Mouse (Mus musculus) monocyte, adult 5-6 weeks (primary cell): ENCODE data around the gene Myl6. TPM values are rescaled to one million over a fixed set of nuclear protein-coding genes. Genes with fewer than 3 reads are reported as not detected.
A peak's percentile ranks its signal among the peaks of the same experiment; 100 is the strongest.
"Not testable (repeated sequence)": the region's sequence is repeated elsewhere in the genome, so short reads cannot be mapped to it uniquely, and the experiment has no call there.

Source experiments
- ATAC-seq: fragments of 153-309, 156-312 bp; replicated peaks from 2 replicates; pipeline ENCODE4 v1.8.0; 2017; ENCODE audit warnings: mild to moderate bottlenecking; ENCODE audit not compliant: low TSS enrichment, insufficient number of reproducible peaks, severe bottlenecking, poor library complexity, low FRiP score
- total RNA-seq: library from RNA; stranded (forward); fragments of 200-1000, 200-491, 200-594 nt; gene quantifications from 3 replicates; pipeline ENCODE4 v1.2.3, GENCODE M21; 2017

Myl6 gene
- total RNA-seq, 1 experiment from 2014 or later = 2,315 TPM

DNA sequence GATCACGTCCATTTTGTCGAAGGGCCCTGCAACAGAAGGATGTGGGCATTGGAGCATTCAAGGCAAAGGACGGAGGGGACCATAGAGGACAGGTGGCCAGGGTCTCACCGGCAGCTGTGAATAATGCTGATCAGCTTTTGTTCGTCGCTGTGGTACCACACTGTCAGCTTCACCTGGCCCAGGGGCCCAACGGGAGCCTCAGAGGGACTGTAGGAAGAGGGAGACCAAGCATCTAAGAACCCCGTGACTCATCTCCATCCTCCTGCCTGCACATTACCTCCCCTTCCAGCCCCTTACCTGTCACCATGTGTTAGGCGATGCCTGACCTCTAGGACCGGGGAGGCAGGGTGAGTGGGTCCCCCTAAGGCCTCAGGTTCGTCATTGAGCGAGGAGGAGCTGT lies 17.8 kb upstream of the Myl6 start:
- no peak for ATAC-seq

DNA sequence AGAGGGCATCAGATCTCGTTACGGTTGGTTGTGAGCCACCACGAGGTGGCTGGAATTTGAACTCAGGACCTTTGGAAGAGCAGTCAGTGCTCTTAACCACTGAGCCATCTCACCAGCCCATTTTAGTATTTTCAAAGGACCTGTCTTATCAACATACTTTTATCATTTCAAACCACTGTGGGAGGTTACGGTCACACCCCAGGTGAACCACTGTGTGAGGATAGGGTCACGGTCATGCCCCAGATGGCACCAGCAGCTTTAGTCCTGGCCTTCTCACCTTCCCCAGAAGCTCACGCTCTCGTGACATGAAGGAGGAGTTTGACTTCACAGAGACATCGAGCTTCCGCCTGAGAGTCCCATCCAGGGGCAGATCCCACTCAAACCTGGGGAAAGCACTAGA lies 17.2 kb upstream of the Myl6 start:
- ATAC-seq = no peak

DNA sequence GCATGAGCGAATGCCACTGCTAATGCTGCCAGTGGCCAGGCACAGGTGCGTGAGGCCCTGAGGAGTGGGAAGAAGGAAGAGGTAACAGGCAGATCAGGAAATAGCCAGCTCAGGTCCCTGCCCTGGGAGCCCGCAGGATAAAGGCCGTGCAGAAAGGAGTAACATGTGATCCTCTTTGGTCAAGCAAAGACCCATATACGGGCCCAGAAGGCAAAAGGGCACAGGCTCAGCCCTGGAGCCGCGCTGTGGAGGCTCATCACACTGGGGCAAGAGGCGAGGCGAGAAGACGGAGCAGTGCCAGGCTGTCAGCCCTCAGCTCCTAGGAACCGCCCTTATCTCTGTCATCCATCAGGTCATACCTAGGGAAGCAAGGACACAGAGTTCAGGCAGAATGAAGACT lies 16.4 kb upstream of the Myl6 start:
- ATAC-seq = no peak

DNA sequence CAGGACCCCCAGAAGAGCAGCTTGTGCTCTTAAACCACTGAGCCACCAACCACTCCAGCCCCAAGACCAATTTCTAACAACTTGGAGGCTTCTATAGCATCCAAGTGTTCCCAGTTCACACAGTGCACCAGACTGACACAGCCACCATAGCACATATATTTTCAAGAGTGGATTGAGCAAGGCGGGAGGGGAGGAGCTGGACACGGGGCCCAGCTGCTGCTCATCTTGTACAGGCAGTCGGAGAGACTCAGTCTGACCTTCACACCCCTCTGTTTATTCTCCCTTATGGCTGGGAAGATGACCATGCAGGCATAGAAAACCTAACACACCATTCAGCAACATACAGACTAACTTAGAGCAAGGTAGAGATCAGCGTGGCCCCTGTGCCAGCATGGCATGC lies 15.9 kb upstream of the Myl6 start:
- no peak for ATAC-seq

DNA sequence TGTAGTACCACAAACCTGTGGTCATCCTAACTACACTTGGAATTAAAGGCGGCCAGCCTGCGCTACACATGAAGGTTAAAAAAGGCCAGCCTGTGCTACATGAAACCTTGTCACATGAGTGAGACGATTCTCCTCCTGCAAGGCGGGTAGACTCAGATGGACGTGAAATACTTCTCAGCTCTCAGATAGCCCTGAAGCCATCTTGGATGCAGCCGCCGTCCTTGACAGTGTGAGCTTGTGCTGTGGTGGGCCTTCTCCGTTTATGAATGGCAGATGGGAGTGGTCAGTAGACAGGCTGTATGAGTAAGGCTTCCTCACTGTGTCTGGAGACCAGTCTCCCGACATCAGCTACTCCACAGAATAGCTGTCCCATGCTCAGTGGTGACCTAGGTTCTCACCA lies 15.3 kb upstream of the Myl6 start:
- no peak for ATAC-seq

DNA sequence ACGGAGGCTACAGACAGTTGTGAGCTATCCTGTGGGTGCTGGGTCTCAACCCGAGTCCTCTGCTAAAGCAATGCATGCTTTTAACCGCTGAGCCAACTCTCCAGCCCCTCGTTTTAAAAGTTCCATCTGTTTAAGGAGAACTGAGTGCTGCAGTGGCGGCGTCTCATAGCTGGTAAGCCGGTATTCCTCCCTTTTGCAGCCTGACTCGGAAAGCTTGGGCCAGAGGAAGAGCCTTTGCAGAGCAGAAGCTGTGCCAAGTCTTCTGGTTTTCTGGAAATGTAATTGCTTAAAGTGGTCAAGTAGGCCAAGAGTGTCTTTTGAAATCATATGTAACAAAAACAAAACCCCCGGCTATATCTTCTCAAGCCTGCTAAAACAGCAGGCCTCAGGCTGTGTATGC lies 14.3 kb upstream of the Myl6 start:
- no peak for ATAC-seq

DNA sequence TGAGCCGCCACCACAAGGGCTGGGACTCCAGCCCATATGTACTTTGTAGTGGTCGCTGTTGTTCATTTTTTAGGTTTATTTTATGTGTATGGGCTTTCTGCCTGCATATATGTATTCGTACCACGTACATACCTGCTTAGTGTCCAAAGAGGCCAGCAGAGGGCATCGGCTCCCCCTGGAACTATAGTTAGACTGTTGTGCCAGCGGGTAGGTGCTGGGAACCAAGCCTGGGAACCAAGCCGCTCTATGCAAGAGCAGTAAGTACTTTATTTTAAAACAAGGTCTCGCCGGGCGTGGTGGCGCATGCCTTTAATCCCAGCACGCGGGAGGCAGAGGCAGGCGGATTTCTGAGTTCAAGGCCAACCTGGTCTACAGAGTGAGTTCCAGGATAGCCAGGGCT lies 12.0 kb upstream of the Myl6 start:
- no peak for ATAC-seq

DNA sequence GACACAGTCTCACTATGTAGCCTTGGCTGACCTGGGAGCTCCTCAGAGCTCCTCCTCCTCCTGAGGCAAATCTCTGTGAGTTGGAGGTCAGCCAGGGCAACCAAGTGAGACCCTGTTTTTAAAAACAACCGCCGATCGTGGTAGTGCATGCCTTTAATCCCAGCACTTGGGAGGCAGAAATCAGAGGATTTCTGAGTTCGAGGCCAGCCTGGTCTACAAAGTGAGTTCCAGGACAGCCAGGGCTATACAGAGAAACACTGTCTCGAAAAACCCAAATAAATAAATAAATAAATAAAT lies 11.4 kb upstream of the Myl6 start:
- ATAC-seq = not testable (repeated sequence)

DNA sequence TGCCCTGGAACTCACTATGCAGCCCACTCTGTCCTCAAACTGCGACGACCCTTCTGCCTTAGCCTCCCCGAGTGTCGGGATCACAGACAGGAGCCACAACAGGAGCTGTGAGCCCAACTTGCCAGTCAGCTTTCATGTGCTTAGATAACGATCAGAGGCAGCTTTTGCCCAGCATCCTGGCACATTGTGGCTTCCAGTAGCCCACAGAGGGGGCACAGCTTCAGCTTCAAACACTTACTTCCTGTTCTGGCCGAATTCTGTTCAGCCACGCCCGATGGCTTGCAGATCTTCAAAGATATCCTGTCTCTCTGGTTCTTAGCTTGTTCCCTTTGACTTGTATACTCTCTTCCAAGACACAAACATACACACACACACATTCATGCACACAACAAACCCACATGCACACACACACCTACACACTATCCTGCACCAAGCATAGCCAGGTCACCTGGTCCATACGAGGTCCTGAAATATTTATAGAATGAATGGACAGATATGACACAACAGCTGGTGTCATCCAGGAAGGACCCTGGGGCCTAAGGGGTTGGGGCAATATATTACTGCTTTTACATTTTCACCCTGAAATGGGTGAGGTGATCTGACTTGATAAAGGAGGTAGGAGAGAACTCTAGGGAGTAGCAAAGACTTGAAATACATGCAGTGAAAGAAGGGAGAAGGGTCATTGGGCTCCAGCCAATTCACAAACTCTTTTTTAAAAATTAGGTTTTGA lies 10.9 kb upstream of the Myl6 start:
- ATAC-seq = peak; percentile 90

DNA sequence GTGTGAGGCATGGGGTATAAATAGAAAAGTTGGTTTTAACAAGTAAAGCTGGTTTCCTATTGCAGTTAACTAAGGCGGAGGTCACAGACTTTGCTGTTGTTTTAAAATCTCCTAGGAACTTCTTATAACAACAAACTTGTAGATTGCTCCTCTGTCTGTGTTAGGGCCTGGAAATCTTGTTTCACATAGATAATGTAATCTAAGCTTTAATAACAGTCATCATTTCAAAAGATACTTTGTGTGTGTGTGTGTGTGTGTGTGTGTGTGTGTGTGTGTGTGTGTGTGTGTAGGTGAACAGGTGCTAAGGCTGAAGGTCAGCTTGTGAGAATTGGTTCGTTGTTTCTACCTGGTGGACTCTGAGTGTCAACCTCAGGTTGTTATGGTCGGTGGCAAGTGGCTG lies 10.1 kb upstream of the Myl6 start:
- no peak for ATAC-seq

DNA sequence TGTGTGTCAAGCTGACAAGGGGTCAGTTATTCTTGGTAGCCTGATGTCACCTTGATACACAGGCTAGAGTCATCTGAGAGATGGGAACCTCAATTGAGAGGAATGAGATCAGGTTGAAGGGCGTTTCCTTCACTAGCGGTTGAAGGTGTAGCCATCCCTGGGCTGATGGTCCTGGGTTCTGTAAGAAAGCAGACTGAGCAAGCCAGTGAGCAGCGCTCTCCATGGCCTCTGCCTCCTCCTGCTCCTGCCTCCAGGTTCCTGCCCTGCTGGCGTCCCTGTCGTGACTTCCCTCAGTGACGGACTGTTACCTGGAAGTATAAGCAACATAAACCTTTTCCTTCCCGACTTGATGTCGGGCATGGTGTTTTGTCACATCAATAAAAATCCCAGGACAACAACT lies 9.6 kb upstream of the Myl6 start:
- ATAC-seq = no peak

DNA sequence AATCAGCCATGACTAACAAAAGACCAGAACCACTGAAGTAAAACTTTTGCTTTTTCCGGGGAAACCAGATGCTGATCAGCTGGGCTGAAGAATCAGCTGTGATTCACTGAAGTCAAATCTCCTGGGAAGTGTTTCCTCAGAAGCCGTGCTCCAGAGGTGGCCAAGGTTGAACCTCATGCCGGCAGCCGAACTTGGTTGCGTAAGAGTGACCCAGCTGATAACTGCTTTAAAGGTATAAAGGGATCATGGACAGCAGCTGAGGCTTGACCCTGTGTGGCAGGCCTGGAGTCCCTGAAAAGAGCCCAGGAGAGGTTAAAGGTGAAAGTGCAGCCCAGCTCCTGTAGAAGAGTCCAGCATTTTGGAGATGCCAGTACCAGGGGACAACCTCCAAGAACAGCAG lies 8.4 kb upstream of the Myl6 start:
- ATAC-seq = no peak

DNA sequence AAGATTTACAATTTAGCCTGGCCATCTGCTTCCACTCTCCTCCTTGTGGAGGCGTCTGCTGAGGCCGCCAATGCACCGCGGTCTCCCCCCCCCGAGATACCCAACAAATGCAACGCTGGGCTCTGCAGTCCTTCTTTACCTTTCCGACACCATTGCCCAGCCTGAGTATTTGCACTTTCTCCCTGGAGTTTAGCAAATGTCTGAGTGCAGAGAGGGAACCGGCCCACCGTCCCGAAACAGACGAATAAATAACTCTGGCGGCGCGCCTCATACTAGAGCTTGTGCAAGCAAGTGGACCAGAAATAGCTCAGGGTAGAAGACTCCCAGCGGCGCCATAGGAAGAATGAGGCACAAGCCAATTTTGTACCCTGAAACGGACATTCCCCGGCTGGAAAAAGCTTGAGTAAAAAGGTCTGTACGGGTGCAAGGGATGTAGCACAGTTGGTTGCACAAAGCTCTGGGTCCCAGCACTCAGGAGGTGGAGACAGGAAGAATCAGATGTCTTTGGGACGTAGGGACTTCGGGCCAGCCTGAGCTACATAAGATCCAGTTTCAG lies 5.2 kb upstream of the Myl6 start:
- ATAC-seq = peak; percentile 3; the same call in 1 of the 2 replicates

DNA sequence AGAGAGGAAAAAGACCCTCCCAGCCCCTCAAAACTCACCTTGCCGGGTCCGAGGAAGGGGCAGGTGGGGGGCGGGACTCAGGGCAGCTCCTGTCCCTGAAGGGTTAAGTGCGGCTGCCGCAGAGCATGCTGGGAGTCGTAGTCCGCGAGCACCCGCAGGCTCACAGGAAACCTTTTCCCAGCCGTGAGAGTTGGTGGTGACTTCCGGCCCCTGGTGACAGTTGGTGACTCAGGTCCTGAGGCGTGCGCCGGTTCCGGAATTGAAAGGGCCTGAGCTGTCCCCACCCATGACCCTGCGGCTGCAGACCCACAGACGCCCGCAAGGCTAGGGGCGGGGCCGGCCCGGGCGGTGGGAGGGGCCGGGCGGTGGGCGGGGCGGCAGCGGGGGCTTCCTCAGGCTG lies 4.6 kb upstream of the Myl6 start, which contains the start of gene Myl6b:
TSS of gene Myl6b (minus strand) at position 96 of the 400 bp plus-strand sequence.
- ATAC-seq = peak; percentile 88

DNA sequence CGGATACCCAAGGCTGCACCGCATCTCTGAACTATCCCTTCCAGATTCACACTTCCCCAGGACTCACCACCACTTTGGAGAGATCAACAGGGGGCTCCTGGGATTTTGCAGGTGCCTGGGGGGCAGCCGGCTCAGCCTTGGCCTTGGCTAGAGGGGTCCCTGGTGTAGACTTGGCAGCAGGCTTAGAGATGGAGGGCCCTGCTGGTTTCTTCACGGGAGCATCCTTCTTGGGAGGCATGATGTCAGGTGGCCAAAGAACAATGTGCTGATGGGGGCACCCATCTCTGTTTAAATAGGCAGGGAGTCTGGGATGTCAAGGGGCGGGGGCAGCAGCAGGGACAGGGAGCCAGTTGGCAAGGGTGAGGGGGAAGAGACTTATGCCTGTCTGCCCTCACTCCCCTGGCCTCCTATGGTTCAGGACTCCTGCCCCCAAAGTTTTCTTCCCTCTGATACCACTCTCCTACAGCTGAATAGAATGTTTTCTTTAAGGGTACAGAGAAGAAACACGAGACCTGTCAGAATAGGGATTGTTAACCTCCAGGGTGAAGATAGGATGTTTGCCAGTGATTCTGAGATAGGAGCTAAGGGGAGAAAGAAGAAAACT lies 3.3 kb upstream of the Myl6 start:
- no peak for ATAC-seq

DNA sequence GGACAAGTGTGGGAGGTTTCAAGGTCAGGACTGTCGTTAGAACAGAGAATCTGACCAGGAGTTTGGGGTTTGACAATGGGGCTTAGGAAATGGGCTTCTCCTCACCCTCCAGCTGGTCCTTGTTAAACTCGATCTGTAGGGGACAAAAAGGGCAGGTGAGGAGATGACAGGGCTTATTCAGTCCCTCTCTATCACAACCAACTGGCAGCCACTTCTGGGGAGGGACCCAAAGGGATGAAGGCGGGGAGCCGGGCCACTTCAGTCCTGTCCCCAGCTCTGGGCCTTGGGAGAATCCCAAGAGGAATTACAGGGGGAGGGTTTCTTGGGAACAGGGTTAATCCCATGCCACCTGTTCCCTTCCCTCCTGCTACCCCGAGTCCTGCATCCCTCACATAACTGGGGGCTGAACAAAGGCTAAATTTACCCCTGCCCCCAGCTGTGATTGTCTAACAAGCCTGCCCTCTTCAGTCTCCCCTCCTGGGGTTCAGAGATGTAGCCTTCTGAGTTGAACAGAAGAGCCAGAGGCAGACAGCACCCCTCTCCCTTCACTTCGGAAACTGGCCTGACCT lies 2.6 kb upstream of the Myl6 start:
- ATAC-seq = no peak

DNA sequence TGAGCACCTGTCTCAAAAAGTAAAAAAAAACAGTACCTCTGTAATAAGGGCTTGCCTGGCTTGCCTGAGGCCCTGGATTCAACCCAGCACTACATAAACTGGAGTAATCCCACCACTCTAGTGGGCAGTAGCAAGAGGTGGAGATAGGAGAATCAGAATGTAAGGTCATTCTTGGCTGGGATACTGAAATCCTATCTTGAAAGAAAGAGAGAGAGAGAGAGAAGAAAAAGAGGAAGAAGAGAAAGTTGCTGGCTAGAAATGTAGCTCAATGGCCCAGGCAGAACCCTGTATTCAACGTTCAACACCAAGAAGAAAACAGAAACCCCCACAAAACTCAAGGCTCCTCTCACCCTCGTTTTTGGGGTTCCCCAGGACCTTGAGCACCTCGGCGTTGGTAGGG lies 2.0 kb upstream of the Myl6 start:
- no peak for ATAC-seq

DNA sequence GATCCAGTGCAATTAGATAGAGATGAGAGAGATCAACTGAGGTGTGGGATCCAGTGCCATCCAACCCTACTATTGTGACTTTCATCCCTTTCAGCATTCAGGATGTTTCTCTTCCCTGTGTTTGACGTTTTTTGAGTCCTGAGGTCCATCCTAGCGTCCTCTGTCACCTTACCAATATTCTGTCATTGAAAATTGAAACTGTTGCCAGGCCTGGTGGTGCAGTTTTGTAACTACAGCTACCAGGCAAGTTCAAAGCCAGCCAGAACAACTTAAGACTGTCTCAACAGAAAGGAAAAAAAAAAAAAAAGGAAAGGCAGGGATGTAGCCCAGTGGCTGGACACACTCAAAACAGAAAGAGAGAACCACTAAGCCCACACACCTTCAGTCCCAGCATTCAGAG lies 1.3 kb upstream of the Myl6 start:
- no peak for ATAC-seq

DNA sequence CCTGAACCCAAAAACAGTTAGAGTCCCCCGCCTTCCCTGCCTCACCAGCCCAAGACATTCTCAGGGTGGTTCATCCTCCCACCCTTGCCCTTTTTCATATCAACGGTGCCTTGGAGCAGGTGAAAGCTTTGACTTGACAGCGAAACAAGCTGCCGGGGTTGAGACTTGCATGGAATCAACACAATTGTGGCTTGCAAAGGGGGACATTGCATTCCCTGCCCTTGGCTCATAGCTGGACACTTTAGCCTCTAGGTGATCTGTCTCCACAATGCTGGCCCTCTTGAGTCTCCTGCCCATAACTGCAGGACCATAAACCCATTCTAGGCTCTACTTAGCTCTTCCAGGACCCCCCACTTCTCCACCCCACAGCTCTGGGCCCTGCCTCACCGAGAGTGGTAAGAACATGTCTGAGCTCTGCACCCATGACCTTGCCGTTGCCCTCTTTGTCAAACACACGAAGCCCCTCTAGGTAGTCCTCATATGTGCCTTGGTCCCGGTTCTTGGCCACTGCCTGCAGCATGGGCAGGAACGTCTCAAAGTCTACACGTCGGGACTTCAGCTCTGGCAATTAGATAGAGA lies 811 bp upstream of the Myl6 start:
- ATAC-seq = no peak

DNA sequence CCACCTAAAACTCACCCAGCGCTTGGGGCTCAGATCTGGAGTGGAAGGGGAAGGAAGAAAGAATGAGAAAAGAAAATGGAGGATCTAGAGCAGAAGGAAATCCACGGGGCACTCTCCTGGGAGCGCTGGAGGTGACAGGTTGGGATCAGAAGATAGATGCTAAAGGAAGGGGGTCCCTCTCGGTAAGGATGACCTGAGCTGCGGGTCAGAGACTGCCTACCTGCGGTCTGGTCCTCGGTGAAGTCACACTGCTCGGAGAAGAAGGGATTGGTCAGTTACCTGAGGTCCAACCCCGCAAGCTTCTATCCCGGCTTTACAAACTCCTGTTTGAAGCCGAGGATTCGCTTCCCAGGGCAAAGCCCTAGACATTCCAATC lies 638 bp downstream of the Myl6 start:
- ATAC-seq = no peak; the same call in 1 of the 2 replicates
